Mouse (Mus musculus) limb, embryonic 11.5 days (tissue): ENCODE measurements around the gene Hist1h4d. TPM values are rescaled to one million over a fixed set of nuclear protein-coding genes. Genes with fewer than 3 reads are reported as not detected.
"Not testable (repeated sequence)": the region's sequence is repeated elsewhere in the genome, so short reads cannot be mapped to it uniquely, and the experiment has no call there.

Experiments
- ATAC-seq: fragments of 200-750 bp; cut with Nextera tagmentation; 2 replicates; pipeline ENCODE4 v1.8.0; 2017; ENCODE audit warnings: low read depth; ENCODE audit not compliant: insufficient number of reproducible peaks, low FRiP score, low TSS enrichment
- DNase-seq: peaks from one replicate; pipeline ENCODE4 v3.0.0-alpha.2; 2015; ENCODE audit warnings: low spot score
- H3K27ac ChIP-seq: fragments of 300-500 bp; sonication (generic); replicated peaks from 2 replicates; pipeline ENCODE4 v1.5.1; 2014; ENCODE audit warnings: low read depth, mild to moderate bottlenecking, low read length
- H3K27me3 ChIP-seq: fragments of 300-500 bp; sonication (generic); 2 replicates; pipeline ENCODE4 v1.6.1; 2014; ENCODE audit warnings: mild to moderate bottlenecking, low read length, mixed read lengths; ENCODE audit not compliant: control insufficient read depth, insufficient read depth
- H3K36me3 ChIP-seq: fragments of 300-500 bp; sonication (generic); 2 replicates; pipeline ENCODE4 v1.6.1; 2014; ENCODE audit warnings: mild to moderate bottlenecking, low read length, moderate library complexity, mixed read lengths; ENCODE audit not compliant: control insufficient read depth, insufficient read depth
- H3K4me1 ChIP-seq: fragments of 300-500 bp; sonication (generic); 2 replicates; pipeline ENCODE4 v1.6.1; 2014; ENCODE audit warnings: low read length, mixed read lengths; ENCODE audit not compliant: control insufficient read depth, insufficient read depth
- H3K4me2 ChIP-seq: fragments of 300-500 bp; sonication (generic); 2 replicates; pipeline ENCODE4 v1.6.1; 2014; ENCODE audit warnings: low read depth, mild to moderate bottlenecking, moderate library complexity; ENCODE audit not compliant: severe bottlenecking
- H3K4me3 ChIP-seq: fragments of 300-500 bp; sonication (generic); 2 replicates; pipeline ENCODE4 v1.5.1; 2014; ENCODE audit warnings: low read depth, low read length
- H3K9ac ChIP-seq: fragments of 300-500 bp; sonication (generic); 2 replicates; pipeline ENCODE4 v1.6.1; 2014; ENCODE audit warnings: mild to moderate bottlenecking, low read length
- H3K9me3 ChIP-seq: fragments of 300-500 bp; sonication (generic); 2 replicates; pipeline ENCODE4 v1.6.1; 2016; ENCODE audit warnings: low read length; ENCODE audit not compliant: control insufficient read depth
- WGBS: fragments of 180-500 bp; shearing (Covaris S2); extraction: QIAGEN DNeasy Blood & Tissue Kit; methylation state at CpG from one replicate; pipeline ENCODE4 v1.1.7; 2014; 5-methylcytosine and 5-hydroxymethylcytosine counted together
- polyA plus RNA-seq: library from polyadenylated mRNA; unstranded; fragments of >200 nt; fragmentation: Nextera tagmentation; extraction: Ambion mirVana; gene quantifications from 2 replicates; pipeline ENCODE4 v1.2.1, GENCODE M21; 2014

Hist1h4d gene
- polyA plus RNA-seq, 1 experiment from 2014 or later, result 134 TPM

- Histone ChIP-seq H3K4me2 (peak overlapping the region; percentile 69), H3K9ac (peak overlapping the region; percentile 85), H3K4me3 (peak overlapping the region; percentile 45), H3K27ac (peak overlapping the region; percentile 94)
- WGBS, result 2% methylated on average over 8 of the region's 40 CpGs
- H3K27me3 ChIP-seq, H3K36me3 ChIP-seq, ATAC-seq, H3K9me3 ChIP-seq, H3K4me1 ChIP-seq: not testable (repeated sequence)
- DNase-seq, result peak; percentile 65
These were observed 5.5 kb upstream of the Hist1h4d start for GRCm38 (mm10) chr13:23575864-23576313.

- H3K4me1 ChIP-seq, result peaks cover 7% of the 10 kb centered on the region; the same call in 1 of the 2 replicates
- H3K4me3 ChIP-seq, result peak overlapping the region; percentile 45
- DNase-seq (peak; percentile 76), ATAC-seq (no peak)
- peak overlapping the region; percentile 85 for H3K9ac ChIP-seq
- no peaks in the 10 kb centered on the region for H3K36me3 ChIP-seq
- peak overlapping the region; percentile 94 for H3K27ac ChIP-seq
- no peaks in the 10 kb centered on the region for H3K9me3 ChIP-seq
- WGBS, result 4% methylated on average over 7 of the region's 7 CpGs
- H3K27me3 ChIP-seq, result no peaks in the 10 kb centered on the region
- H3K4me2 ChIP-seq, result peak overlapping the region; percentile 69
These were observed 5.0 kb upstream of the Hist1h4d start for GRCm38 (mm10) chr13:23576351-23576881.

- H3K27me3 ChIP-seq, result no peaks in the 10 kb centered on the region
- peak overlapping the region; percentile 85 for H3K9ac ChIP-seq
- H3K36me3 ChIP-seq, result no peaks in the 10 kb centered on the region
- DNase-seq (peak; percentile 47), ATAC-seq (no peak)
- WGBS, result 59% methylated on average over 6 of the region's 6 CpGs
- H3K4me1 ChIP-seq, result peaks cover 7% of the 10 kb centered on the region; the same call in 1 of the 2 replicates
- peak overlapping the region; percentile 69 for H3K4me2 ChIP-seq
- H3K9me3 ChIP-seq, result no peaks in the 10 kb centered on the region
- peak overlapping the region; percentile 45 for H3K4me3 ChIP-seq
- peak overlapping the region; percentile 94 for H3K27ac ChIP-seq
These were observed 4.3 kb upstream of the Hist1h4d start for GRCm38 (mm10) chr13:23576906-23577639.

GRCm38 (mm10) chr13:23577835-23578234 lies 3.6 kb upstream of the Hist1h4d start:
- no peak overlapping the region for H3K27ac ChIP-seq
- H3K27me3 ChIP-seq, result no peaks in the 10 kb centered on the region
- no peak overlapping the region for H3K4me3 ChIP-seq
- H3K9me3 ChIP-seq, result no peaks in the 10 kb centered on the region
- H3K9ac ChIP-seq, result no peak overlapping the region
- ATAC-seq (no peak), DNase-seq (no peak)
- WGBS, result 97% methylated on average over 1 of the region's 1 CpGs
- peaks cover 10% of the 10 kb centered on the region for H3K4me1 ChIP-seq
- no peak overlapping the region for H3K4me2 ChIP-seq
- H3K36me3 ChIP-seq, result no peaks in the 10 kb centered on the region

GRCm38 (mm10) chr13:23582219-23583056 lies 1.0 kb downstream of the Hist1h4d start:
- Histone ChIP-seq H3K27me3 (no peaks in the 10 kb centered on the region), H3K9ac (peak overlapping the region; percentile 83), H3K9me3 (no peaks in the 10 kb centered on the region), H3K4me3 (peak overlapping the region; percentile 54), H3K36me3 (no peaks in the 10 kb centered on the region), H3K4me2 (peak overlapping the region; percentile 82), H3K4me1 (peaks cover 9% of the 10 kb centered on the region; the same call in 1 of the 2 replicates), H3K27ac (peak overlapping the region; percentile 98)
- ATAC-seq (no peak), DNase-seq (peak; percentile 58)
- 4% methylated on average over 6 of the region's 6 CpGs for WGBS

GRCm38 (mm10) chr13:23583387-23584068 lies 2.1 kb downstream of the Hist1h4d start:
- ATAC-seq, result no peak
- Histone ChIP-seq H3K27me3 (no peaks in the 10 kb centered on the region), H3K9me3 (no peaks in the 10 kb centered on the region), H3K4me2 (no peak overlapping the region), H3K4me1 (peaks cover 9% of the 10 kb centered on the region; the same call in 1 of the 2 replicates), H3K9ac (peak overlapping the region; percentile 17; the same call in 1 of the 2 replicates), H3K4me3 (no peak overlapping the region), H3K36me3 (no peaks in the 10 kb centered on the region), H3K27ac (peak overlapping the region; percentile 98)
- peak; percentile 32 for DNase-seq

GRCm38 (mm10) chr13:23584331-23584730 lies 2.9 kb downstream of the Hist1h4d start:
- DNase-seq (peak; percentile 50), ATAC-seq (no peak)
- H3K27ac ChIP-seq, result peak overlapping the region; percentile 98
- H3K4me2 ChIP-seq, result peak overlapping the region; percentile 70
- no peaks in the 10 kb centered on the region for H3K9me3 ChIP-seq
- H3K4me3 ChIP-seq, result peak overlapping the region; percentile 39; the same call in 1 of the 2 replicates
- H3K27me3 ChIP-seq, result no peaks in the 10 kb centered on the region
- H3K4me1 ChIP-seq, result peaks cover 9% of the 10 kb centered on the region; the same call in 1 of the 2 replicates
- H3K36me3 ChIP-seq, result no peaks in the 10 kb centered on the region
- H3K9ac ChIP-seq, result peak overlapping the region; percentile 77

- peak overlapping the region; percentile 70 for H3K4me2 ChIP-seq
- no peaks in the 10 kb centered on the region for H3K36me3 ChIP-seq
- H3K4me1 ChIP-seq, result peaks cover 9% of the 10 kb centered on the region; the same call in 1 of the 2 replicates
- no peaks in the 10 kb centered on the region for H3K27me3 ChIP-seq
- no peaks in the 10 kb centered on the region for H3K9me3 ChIP-seq
- H3K4me3 ChIP-seq, result peak overlapping the region; percentile 39
- peak; percentile 87 for DNase-seq
- peak overlapping the region; percentile 77 for H3K9ac ChIP-seq
- H3K27ac ChIP-seq, result peak overlapping the region; percentile 98
- no peak for ATAC-seq
- WGBS, result under 1% methylated on average over 21 of the region's 21 CpGs
These were observed 3.6 kb downstream of the Hist1h4d start for GRCm38 (mm10) chr13:23585029-23585441.
